Mouse (Mus musculus) kidney, adult 8-10 months (tissue): ENCODE measurements around the gene Gm5868.
A peak's percentile ranks its signal among the peaks of the same experiment; 100 is the strongest.
"Not testable (repeated sequence)": the region's sequence is repeated elsewhere in the genome, so short reads cannot be mapped to it uniquely, and the experiment has no call there.

Experiments
- DNase-seq, 2 experiments: peaks; one replicate each; pipeline ENCODE4 v3.0.0; 2022

Gm5868 gene

DNA sequence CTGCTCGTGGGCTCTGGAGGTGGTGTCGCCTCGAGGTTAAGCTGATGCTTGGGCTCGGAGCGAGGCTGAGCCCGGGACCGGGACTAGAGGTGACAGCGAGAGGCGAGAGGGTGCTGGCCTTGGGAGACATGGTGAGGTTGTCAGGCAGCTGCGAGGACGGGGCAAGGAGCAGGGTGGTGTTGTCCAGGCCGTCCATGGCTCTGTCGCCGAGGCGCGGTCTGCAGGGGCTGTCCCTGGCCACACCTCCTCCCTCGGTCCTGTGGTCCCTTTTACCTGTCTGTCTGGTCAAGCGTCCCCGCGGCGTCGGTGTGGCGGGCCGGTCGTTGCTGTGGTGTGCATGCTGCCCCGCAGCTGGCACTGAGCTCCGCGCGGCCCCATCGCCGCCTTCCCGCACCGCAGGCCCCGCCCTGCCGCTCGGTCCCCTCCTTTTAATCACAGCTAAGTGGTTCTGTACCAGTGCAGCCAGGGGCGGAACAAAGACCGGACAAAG is at the start of gene Gm5868:
Gene Gm5868, minus strand, starts transcription at position 360 of the 490 bp plus-strand sequence.
- DNase-seq, result no peak

DNA sequence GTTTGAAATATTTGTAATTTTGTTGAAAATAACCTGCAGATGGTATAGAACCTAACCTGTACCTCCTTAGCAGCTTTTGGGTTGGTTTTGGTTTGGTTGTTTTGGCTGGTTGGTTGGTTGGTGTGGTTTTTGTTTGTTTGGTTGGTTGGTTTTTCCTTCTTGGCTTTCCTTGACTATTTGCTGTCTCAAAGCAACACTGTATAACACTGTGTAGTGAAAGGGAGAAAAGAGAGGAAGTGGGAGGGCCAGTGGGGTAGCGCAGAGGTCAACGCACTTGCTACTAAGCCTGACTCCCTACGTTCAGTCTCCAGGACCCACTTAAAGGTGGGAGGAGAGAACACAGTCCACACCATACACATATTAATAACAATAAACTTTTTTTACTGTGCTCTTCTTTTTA is 49.2 kb upstream of the Gm5868 start:
- no peak for DNase-seq

DNA sequence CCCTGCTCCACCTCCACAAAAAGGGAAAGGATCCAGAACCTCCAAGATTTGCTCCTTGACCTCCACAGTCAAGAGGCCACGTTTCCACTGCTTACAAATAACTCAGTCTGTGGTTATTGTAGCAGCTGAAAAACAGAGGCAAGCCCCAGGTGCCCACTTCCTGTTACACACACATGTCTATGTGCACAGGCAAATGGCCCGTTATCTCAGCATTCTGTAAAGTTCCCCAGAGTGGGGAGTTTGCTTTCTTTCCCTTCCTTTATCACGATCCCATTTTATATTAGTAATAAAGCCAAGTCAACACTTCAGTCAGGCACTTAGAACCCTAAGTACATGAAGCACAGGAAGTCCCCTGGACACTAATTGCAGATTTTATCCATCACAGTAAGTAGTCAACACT is 48.8 kb upstream of the Gm5868 start:
- no peak for DNase-seq

DNA sequence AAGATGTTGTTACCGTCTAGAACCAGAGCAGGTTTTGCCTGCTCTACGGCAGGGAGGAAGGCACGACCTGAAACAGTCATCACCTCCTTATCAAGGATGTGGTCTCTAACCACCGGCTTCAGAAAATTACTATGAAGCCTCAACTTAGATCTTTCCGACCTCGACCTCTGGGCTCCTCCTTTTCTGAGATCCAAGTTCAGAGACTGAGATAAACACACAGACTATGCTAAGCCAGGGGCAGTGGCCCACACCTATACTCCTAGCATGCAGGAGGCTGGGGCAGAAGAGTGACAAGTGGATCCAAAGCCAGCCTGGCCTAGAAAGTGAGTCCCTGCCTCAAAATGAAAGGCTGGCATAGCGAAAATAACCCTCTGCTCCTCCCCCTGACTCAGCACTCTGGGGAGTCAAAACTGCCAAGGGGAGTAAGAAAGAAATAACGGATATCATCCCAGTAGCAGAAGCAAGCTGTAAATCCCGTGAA is 47.5 kb upstream of the Gm5868 start:
- DNase-seq, result no peak

DNA sequence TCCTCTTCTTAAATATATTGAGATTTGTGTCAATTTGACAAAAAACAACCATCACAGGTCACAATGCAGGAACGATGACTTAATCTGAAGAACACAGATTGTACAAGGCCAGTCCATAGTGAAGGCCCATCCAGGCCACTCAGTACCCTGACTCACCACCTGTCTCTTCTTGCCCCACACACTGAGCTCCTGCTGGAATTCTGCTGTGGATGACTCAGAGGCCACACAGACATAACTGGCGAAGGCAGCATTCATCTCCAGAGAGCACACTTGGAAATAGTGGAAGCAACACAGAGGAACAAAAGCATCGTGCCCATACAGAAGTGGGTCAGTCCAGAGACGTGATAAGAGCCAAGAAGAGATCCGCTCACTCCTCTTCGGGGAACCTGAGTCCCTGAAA is 42.7 kb upstream of the Gm5868 start:
- DNase-seq, result no peak

DNA sequence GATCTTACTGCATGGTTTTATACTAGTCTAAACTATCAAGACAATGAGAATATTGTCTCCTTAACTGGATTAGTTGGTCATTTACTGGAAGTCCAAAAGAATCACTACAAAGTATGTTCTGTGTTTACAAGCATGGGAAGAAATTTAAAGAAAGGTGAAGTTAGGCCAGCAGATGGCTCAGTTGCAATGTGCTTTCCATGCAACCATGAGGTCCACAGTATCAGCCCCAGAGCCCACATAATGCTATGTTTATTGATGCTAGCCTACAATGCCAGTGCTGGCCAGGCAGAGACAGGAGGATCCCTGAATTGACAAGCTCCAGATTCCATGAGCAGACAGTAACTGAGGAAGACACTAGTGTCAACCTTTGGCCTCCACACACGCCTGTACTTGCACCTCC is 33.7 kb upstream of the Gm5868 start:
- DNase-seq, result no peak

DNA sequence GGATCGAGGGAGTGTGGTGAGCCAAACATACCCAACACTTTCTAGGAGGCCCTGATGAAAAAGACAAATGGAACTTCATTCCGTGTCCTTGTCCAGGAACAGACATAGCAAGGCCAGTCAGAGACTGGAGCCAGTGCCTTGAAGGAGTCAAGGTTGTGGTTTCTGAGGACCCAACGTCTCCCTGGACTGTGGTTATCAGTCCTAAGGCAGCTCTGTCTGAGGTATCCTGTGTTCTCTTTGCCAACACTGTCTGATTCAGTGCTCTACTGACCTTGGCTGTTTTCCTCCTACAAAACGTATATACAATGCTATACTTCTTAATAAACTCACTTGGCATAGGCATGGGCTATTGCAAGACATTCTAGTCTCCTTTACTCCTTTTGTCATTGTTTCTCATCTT is 30.1 kb upstream of the Gm5868 start:
- no peak for DNase-seq

DNA sequence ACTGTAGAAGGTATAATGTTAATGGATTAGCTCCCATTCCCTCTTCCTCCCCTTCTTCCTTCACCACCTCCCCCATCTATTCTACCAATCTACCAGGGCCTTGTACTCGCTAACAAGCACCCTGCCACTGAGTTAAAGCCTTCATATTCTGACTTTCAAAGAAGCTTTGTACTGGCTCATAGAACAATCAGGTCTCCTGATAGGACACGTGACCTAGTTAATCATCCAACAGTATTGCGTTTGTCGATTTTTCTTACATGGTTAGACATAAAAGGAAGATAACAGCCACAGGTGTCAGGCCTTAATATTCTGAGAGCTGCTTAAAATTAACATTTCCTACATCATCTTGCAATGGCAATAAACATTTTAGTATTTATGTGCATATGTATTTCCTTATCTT is 15.8 kb upstream of the Gm5868 start:
- no peak for DNase-seq

DNA sequence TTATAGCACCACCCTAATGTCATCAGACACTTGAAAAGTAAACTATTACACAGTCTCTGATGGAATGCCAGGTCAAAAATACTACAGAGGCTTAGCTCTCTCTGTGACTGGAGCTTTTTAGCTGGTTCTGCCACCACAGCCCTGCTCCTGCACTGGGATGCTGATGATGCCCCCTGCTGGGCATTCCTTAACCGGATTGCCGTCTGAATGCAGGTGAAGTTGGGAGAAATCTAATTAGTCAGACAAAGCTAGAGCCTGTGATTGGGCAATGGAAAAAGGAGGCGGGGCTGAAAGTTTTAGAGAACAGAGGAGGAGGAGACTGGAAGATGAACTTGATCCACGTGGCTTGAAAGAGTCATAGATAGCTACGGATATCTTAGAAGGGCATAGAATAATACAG is 13.7 kb upstream of the Gm5868 start:
- DNase-seq, result peak; percentile 71 to 87

DNA sequence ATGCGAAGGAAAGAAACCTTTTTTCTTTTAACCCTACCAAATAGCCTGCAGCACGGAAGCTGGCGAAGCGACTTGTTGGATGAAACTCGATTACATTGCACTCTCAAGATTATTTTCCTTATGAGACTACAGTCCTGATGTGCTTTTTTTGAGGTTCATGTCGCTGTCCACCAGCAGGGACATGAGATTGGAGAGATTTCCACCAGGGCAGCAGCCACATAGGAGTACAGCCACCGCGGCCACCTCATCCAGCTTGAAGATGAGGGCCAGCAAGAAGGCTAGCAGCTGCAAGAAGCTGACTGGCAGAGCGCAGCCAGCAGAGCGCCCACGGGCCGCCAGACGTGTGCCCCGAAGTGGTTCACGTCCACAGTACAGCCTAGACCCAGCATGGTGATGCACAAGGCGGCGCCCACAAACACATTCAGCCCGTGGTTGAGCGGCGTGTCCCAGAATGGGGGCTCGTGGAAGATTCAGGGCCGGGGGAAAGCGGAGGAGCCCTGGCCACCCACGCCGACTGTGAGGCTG is 622 bp downstream of the Gm5868 start:
- not testable (repeated sequence) for DNase-seq

DNA sequence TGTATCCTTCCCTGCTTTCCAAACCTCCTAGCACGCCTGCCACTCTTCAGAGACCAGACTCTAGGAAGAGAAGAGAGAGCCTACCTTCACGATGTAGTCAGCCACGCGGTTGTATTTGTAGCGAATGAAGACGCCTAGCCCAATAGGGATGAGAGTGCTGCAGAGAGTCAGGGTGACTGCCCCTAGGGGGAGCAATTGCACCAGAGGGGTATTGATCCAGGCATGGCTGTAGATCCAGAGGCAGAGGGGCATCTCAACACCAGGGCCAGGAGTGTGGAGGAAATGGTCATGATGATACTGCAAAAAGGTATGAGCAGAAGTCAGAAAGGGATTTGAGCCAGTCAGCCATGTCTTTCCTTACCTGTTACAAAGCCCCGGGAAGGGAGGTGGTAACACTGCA is 1.2 kb downstream of the Gm5868 start:
- not testable (repeated sequence) for DNase-seq

DNA sequence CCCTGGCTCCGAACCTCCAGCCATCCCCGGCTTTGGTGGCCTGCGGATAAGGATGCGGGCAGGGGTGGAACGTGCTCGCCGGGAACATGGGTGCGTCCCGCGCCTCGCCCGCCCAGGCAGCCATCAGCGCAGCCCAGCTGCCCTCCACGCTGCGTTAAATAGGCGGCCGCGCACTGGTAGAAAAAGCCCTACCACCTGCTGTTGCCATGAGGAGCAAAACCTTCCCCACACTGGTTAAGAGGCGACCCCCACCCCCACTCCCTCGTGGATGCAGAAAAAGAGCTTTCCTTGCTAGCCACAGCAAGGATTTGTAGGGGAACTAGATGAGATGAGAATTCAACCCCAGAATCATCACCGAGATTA is 6.4 kb downstream of the Gm5868 start, which contains the start of gene Zar1:
Gene Zar1, minus strand, starts transcription at position 285 of the 363 bp plus-strand sequence.
- not testable (repeated sequence) for DNase-seq

DNA sequence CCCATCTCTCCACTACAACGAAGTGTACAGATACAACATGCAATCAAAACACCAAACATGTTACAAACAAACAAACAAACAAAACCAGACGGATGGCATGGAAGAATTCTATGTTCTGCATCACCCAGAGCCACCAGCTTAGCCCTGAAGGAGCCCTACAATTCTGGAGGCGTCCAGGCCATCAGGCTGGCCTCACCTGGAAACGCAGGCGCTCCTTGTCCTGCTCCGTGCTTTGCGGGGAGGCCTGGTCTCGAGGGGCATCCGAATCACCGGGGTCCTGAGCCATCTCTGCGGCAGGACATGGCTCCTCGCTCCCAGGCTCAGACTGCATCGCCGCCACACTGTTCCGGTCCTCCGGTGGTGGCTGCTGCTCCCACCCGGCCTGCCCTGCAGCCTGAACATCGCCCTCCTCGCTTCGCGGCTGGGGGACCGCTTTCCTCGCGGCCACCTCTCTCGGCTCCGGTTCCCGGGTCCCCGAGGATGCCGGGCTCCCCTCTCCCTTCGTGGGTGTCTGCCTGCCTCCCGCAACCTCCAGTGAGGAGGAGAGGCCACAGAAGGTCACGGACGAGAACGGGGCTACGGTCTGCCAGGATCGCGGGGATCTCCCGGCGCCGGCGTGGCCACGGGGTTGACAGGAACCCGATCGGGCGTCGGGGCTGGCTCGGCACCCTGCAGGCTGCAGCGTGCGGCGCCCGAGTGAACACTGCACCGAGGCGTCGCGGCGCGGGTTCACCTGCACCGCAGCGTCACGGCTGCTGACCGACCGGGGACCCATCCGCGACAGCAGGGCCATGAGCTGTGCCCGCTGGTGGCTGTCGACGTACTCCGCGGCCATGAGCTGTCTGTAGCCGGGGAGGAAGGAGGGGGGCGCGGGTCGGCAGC is 7.0 kb downstream of the Gm5868 start:
- DNase-seq, result not testable (repeated sequence)

DNA sequence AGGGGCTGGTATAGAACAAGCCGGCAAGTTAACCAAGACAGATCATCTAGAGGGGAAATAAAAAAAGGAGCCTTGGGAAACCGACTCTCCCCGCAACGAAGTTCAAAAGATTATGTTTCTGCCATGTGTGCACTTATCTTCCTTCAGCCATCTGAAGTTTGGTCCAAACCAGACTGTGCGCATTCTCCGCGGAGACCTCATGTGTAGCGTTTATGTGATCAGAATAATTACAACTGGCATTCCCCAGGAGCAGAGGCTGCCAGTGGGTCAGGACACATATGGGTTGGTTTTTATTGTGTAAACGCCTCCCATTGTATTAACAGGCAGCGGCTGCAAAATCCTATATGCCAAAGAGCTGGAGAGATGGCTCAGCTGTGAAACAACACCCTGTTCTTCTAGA is 7.8 kb downstream of the Gm5868 start:
- DNase-seq, result not testable (repeated sequence)

DNA sequence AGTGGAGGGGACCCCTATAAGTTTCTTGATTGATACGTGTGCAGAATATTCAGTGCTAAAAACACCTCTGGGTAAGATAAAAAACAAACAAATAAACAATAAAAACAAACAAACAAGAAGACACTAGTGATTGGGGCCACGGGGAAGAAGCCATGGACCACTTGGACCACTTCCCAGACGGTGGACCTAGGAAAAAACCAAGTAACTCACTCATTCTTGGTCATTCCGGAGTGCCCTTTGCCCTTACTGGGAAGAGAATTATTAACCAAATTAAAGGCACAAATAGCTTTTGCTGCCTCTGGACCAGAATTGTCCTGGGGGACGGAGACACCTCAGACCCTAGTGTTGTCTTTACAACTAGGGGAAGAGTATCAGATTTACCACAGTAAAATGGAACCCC is 21.7 kb downstream of the Gm5868 start:
- peak; percentile 61 to 66 for DNase-seq

DNA sequence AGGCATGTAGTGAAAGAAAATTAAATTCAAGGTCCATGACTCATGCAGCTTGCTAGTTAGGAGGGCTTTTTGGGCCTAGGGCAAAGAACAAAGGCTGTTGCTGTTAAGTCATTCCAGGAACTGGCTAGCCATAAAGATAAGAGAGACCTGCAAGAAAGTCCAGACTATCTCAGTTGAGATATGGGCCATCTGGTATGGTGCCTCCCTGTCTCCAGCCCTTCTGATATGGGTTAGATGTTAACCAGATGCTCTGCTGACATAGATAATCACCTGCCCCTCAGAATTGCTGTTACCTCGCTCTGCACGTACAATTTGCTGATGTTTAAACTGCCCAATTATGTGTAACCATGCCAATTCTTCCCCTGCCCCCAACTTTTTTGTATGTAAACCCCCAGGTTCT is 24.2 kb downstream of the Gm5868 start:
- DNase-seq, result not testable (repeated sequence)

DNA sequence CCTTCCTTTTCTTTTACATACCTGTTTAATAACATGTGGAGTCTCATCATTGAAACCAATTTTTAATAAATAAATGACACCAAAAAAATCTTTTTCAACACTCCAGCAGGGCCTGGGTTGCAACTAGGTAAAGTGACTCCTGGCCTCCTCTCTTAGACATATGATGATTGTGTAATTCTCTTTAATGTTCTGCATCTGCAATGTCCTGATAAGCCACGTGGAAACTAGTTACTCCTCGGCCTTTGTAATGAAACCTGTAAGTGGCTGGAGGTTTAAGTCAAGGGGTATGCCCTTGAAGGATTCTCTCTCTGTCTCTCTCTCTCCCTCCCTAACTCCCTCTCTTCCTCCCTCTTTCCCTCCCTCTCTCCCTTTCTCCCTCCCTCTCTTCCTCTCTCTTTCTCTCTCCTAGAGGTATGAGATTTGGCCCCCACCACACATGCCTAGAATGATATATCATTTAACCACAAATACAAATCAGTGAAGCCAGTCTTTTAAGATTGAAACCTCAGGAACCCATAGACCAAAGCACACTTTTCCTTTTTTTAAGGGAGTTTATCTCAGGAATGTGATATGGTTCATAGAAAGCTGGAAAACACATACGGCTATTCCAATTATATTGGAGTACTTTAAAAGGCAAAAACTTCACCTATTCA is 26.2 kb downstream of the Gm5868 start:
- DNase-seq, result no peak

DNA sequence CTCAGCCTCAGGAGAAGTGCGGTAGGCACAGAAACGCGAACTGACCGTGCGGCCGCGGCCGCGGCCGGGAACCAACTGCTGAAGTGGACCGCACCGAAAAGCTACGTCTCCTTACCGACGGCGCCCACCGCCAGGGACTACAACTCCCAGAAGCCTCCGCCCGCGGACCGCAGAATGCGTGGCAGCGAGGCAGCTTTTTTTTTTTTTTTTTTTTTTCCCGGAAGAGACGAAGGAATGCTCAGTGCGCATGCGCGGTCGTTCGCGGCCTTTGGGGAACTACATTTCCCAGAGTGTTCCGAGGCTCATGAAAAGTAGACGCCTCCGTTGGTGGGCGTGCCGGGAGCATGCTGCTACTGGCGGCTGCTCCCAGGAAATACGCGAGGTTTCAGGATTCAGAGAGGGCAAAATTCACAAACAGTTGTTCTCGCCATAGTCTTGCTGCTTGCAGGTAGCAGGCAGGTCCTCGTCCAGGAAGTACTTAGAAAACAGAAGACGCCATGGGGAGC is 27.8 kb downstream of the Gm5868 start, which contains the start of gene Nfxl1:
Gene Nfxl1, minus strand, starts transcription at position 141 of the 506 bp plus-strand sequence.
- DNase-seq, result peak; percentile 97 to 98

DNA sequence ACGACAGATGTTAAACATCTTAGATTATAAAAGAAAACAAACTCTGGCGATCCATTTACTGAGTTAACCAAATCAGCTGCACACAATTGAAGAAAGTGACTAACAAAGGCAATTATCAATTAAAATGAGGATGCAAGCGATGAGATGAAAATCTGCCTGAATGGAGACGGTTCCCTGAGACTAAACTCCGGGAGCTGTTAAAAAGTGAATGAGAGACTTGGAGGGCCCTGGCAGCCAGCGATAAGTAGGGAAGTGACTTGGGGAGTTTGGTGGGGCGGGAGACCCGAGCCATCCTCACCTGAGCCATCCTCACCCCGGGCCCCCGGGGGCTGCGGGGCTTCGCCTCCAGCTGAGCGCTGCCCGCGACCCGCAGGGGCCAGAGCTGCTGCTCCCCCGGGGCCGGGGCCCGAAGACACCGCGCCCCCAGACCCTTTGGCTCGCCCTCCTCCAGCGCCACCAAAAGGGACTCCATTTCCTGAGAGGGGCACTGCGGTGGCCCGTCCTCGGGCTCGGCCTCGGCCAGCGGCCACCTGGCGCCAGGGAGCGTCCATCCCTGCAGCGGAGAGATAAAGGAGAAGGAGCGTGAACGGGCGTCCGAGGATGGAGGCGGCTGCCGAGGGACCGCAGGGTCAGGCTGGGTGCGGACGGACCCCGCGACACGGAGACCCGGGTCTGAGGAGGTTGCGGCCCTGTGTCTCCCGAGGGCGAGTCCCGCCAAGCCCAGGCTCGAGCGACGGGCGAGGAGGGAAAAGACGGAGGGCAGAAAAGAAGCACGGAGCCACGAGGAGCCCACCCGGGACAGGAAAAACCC is 28.4 kb downstream of the Gm5868 start:
- peak in 1 of 2 experiments; percentile 22 for DNase-seq

DNA sequence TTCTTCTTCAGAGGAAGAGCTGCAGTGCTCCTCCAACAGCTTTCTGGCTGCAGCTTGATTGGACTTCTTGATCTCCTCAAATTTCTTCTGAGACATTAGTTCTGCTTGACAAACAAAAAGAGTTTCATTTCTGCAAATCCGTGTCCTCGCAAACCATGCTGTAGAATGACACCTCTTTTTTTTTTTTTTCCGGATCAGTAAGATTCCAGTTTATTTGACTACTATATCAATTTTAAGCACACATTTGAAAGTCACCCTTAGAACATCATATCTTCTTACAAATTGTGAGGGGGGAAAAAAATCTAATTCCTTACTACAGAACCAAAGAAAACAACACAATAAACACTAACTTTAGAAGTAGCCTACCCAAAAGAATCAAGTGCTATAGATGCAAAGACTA is 31.1 kb downstream of the Gm5868 start:
- DNase-seq, result no peak

DNA sequence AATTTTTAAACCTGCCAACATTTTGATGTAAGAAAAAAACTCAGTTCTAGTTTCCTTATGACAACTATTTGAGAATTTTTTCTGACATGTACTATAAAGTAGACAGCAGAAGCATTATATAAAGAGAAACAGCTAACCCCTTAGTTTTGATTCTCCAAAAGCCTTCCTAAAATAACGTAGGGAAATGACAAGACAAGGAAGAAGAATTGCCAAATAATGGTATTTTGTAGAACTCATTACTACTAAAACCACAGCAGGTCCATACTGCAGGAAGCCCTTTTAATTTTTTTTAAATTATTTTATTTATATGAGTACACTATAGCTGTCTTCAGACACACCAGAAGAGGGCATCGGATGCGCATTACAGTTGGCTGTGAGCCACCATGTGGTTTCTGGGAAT is 36.1 kb downstream of the Gm5868 start:
- DNase-seq, result no peak
